Mouse (Mus musculus) liver, adult 2 months (tissue): ENCODE measurements around the gene Palld.

Experiments used
- CTCF ChIP-seq: fragments of 200-500 bp; IDR thresholded peaks from 2 replicates; pipeline ENCODE4 v1.5.1; 2011; ENCODE audit warnings: low read depth, low read length, control low read depth
- POLR2A ChIP-seq: fragments of 200-500 bp; IDR thresholded peaks from 2 replicates; pipeline ENCODE4 v1.6.1; 2011; ENCODE audit warnings: low read length, control low read depth; ENCODE audit not compliant: insufficient read depth; ENCODE audit errors: extremely low read depth

GRCm38 (mm10) chr8:61476160-61476559 is 426.3 kb downstream of the Palld start:
- TF ChIP-seq POLR2A: no peak
- TF ChIP-seq CTCF: no peak
